Mouse (Mus musculus) hindbrain, embryonic 10.5 days (tissue): ENCODE measurements around the gene Atp1b2. TPM values are rescaled to one million over a fixed set of nuclear protein-coding genes. Genes with fewer than 3 reads are reported as not detected.

Source experiments
- DNase-seq: peaks from one replicate; pipeline ENCODE4 v3.0.0-alpha.2; 2017; ENCODE audit warnings: low spot score
- H3K27ac ChIP-seq: fragments of 300-500 bp; sonication (generic); 2 replicates; pipeline ENCODE4 v1.5.1; 2016; ENCODE audit warnings: mild to moderate bottlenecking, moderate library complexity
- H3K27me3 ChIP-seq: fragments of 300-500 bp; sonication (generic); 2 replicates; pipeline ENCODE4 v1.6.1; 2016; ENCODE audit warnings: mild to moderate bottlenecking; ENCODE audit not compliant: poor library complexity, insufficient read depth, severe bottlenecking
- H3K36me3 ChIP-seq: fragments of 300-500 bp; sonication (generic); 2 replicates; pipeline ENCODE4 v1.6.1; 2016; ENCODE audit warnings: mild to moderate bottlenecking, moderate library complexity
- H3K4me1 ChIP-seq: fragments of 300-500 bp; sonication (generic); replicated peaks from 2 replicates; pipeline ENCODE4 v1.6.1; 2016; ENCODE audit warnings: mild to moderate bottlenecking
- H3K4me3 ChIP-seq: fragments of 300-500 bp; sonication (generic); 2 replicates; pipeline ENCODE4 v1.5.1; 2016; ENCODE audit warnings: mild to moderate bottlenecking, moderate library complexity
- H3K9me3 ChIP-seq: fragments of 300-500 bp; sonication (generic); 2 replicates; pipeline ENCODE4 v1.6.1; 2016; ENCODE audit warnings: mild to moderate bottlenecking, moderate library complexity
- WGBS: fragments of 180-500 bp; shearing (Covaris S2); methylation state at CpG from one replicate; pipeline ENCODE4 v1.1.7; 2016; 5-methylcytosine and 5-hydroxymethylcytosine counted together
- polyA plus RNA-seq: library from polyadenylated mRNA; unstranded; fragments of >200 nt; fragmentation: Nextera tagmentation; extraction: Ambion mirVana; gene quantifications from 2 replicates; pipeline ENCODE4 v1.2.1, GENCODE M21; 2016

Atp1b2 gene
- polyA plus RNA-seq, 1 experiment from 2014 or later, result 7.8 TPM

- H3K27ac ChIP-seq, result peak overlapping the region; percentile 86
- peak overlapping the region; percentile 76 for H3K4me3 ChIP-seq
- H3K27me3 ChIP-seq, result peaks cover 32% of the 10 kb centered on the region
- H3K36me3 ChIP-seq, result no peaks in the 10 kb centered on the region
- peaks cover 53% of the 10 kb centered on the region for H3K4me1 ChIP-seq
- 68% methylated on average over 3 of the region's 3 CpGs for WGBS
- no peaks in the 10 kb centered on the region for H3K9me3 ChIP-seq
- no peak for DNase-seq
Observed at GRCm38 (mm10) chr11:69604347-69604746, 1.4 kb downstream of the Atp1b2 start.

GRCm38 (mm10) chr11:69603516-69603915 lies 2.2 kb downstream of the Atp1b2 start:
- Histone ChIP-seq H3K4me1 (peaks cover 57% of the 10 kb centered on the region), H3K27me3 (peaks cover 32% of the 10 kb centered on the region), H3K27ac (no peak overlapping the region), H3K4me3 (no peak overlapping the region), H3K9me3 (no peaks in the 10 kb centered on the region), H3K36me3 (no peaks in the 10 kb centered on the region)
- 75% methylated on average over 8 of the region's 8 CpGs for WGBS
- DNase-seq, result no peak

- no peaks in the 10 kb centered on the region for H3K36me3 ChIP-seq
- no peaks in the 10 kb centered on the region for H3K9me3 ChIP-seq
- H3K4me3 ChIP-seq, result no peak overlapping the region
- H3K27me3 ChIP-seq, result peaks cover 32% of the 10 kb centered on the region
- no peak overlapping the region for H3K27ac ChIP-seq
- 90% methylated on average over 3 of the region's 3 CpGs for WGBS
- H3K4me1 ChIP-seq, result peaks cover 57% of the 10 kb centered on the region
- no peak for DNase-seq
Observed at GRCm38 (mm10) chr11:69601768-69602167, 4.0 kb downstream of the Atp1b2 start.

GRCm38 (mm10) chr11:69600098-69600497 lies 5.6 kb downstream of the Atp1b2 start:
- H3K9me3 ChIP-seq, result no peaks in the 10 kb centered on the region
- DNase-seq, result peak; percentile 71
- H3K36me3 ChIP-seq, result 0 out of 2 replicates have a peak, but pooled peaks cover 8% of the 10 kb centered on the region
- H3K27ac ChIP-seq, result peak overlapping the region; percentile 81
- WGBS, result 6% methylated on average over 6 of the region's 6 CpGs
- H3K4me1 ChIP-seq, result peaks cover 47% of the 10 kb centered on the region
- peaks cover 27% of the 10 kb centered on the region for H3K27me3 ChIP-seq
- peak overlapping the region; percentile 34 for H3K4me3 ChIP-seq

- no peak for DNase-seq
- 8% methylated on average over 9 of the region's 9 CpGs for WGBS
- Histone ChIP-seq H3K4me1 (peaks cover 40% of the 10 kb centered on the region), H3K36me3 (0 out of 2 replicates have a peak, but pooled peaks cover 15% of the 10 kb centered on the region), H3K4me3 (peak overlapping the region; percentile 34; the same call in 1 of the 2 replicates), H3K27me3 (peaks cover 21% of the 10 kb centered on the region), H3K9me3 (no peaks in the 10 kb centered on the region), H3K27ac (peak overlapping the region; percentile 81)
Observed at GRCm38 (mm10) chr11:69599436-69599835, 6.3 kb downstream of the Atp1b2 start.

GRCm38 (mm10) chr11:69594853-69595252 lies 10.9 kb downstream of the Atp1b2 start:
- 97% methylated on average over 6 of the region's 6 CpGs for WGBS
- peaks cover 56% of the 10 kb centered on the region for H3K36me3 ChIP-seq
- no peak overlapping the region for H3K27ac ChIP-seq
- DNase-seq, result no peak
- no peak overlapping the region for H3K4me3 ChIP-seq
- no peaks in the 10 kb centered on the region for H3K27me3 ChIP-seq
- H3K4me1 ChIP-seq, result peaks cover 12% of the 10 kb centered on the region
- H3K9me3 ChIP-seq, result no peaks in the 10 kb centered on the region

GRCm38 (mm10) chr11:69592799-69593198 lies 12.9 kb downstream of the Atp1b2 start:
- H3K27me3 ChIP-seq, result no peaks in the 10 kb centered on the region
- H3K4me1 ChIP-seq, result 0 out of 2 replicates have a peak, but pooled peaks cover 2% of the 10 kb centered on the region
- H3K36me3 ChIP-seq, result peaks cover 77% of the 10 kb centered on the region
- H3K4me3 ChIP-seq, result no peak overlapping the region
- no peak overlapping the region for H3K27ac ChIP-seq
- no peaks in the 10 kb centered on the region for H3K9me3 ChIP-seq
- no peak for DNase-seq
- 89% methylated on average over 4 of the region's 4 CpGs for WGBS

GRCm38 (mm10) chr11:69591899-69592637 lies 13.7 kb downstream of the Atp1b2 start:
- Histone ChIP-seq H3K4me3 (no peak overlapping the region), H3K4me1 (0 out of 2 replicates have a peak, but pooled peaks cover 2% of the 10 kb centered on the region), H3K27ac (0 out of 2 replicates have a peak overlapping the region, but pooled peaks have one; percentile 29), H3K9me3 (no peaks in the 10 kb centered on the region), H3K27me3 (no peaks in the 10 kb centered on the region), H3K36me3 (peaks cover 84% of the 10 kb centered on the region)
- 83% methylated on average over 7 of the region's 7 CpGs for WGBS
- DNase-seq, result no peak

- Histone ChIP-seq H3K9me3 (no peaks in the 10 kb centered on the region), H3K27me3 (no peaks in the 10 kb centered on the region), H3K4me3 (no peak overlapping the region), H3K36me3 (peaks cover 90% of the 10 kb centered on the region), H3K27ac (no peak overlapping the region), H3K4me1 (0 out of 2 replicates have a peak, but pooled peaks cover 2% of the 10 kb centered on the region)
- WGBS, result 83% methylated on average over 3 of the region's 3 CpGs
- DNase-seq, result no peak
Observed at GRCm38 (mm10) chr11:69591424-69591823, 14.3 kb downstream of the Atp1b2 start.

GRCm38 (mm10) chr11:69590622-69591021 lies 15.1 kb downstream of the Atp1b2 start:
- H3K27ac ChIP-seq, result no peak overlapping the region
- WGBS, result 91% methylated on average over 8 of the region's 8 CpGs
- H3K4me1 ChIP-seq, result 0 out of 2 replicates have a peak, but pooled peaks cover 2% of the 10 kb centered on the region

GRCm38 (mm10) chr11:69589207-69589834 lies 16.4 kb downstream of the Atp1b2 start:
- no peak overlapping the region for H3K4me3 ChIP-seq
- H3K27me3 ChIP-seq, result no peaks in the 10 kb centered on the region
- peaks cover 90% of the 10 kb centered on the region for H3K36me3 ChIP-seq
- 94% methylated on average over 22 of the region's 22 CpGs for WGBS
- no peaks in the 10 kb centered on the region for H3K9me3 ChIP-seq
- 0 out of 2 replicates have a peak, but pooled peaks cover 2% of the 10 kb centered on the region for H3K4me1 ChIP-seq
- no peak overlapping the region for H3K27ac ChIP-seq
- DNase-seq, result no peak

More at GRCm38 (mm10) chr11:69590622-69591021, 15.1 kb downstream of the Atp1b2 start:
- H3K36me3 ChIP-seq, result peaks cover 95% of the 10 kb centered on the region
- no peak for DNase-seq
- H3K4me3 ChIP-seq, result no peak overlapping the region
- no peaks in the 10 kb centered on the region for H3K9me3 ChIP-seq
- no peaks in the 10 kb centered on the region for H3K27me3 ChIP-seq

GRCm38 (mm10) chr11:69585718-69586325 lies 19.9 kb downstream of the Atp1b2 start:
- no peak for DNase-seq
- Histone ChIP-seq H3K27ac (no peak overlapping the region), H3K9me3 (no peaks in the 10 kb centered on the region), H3K4me3 (no peak overlapping the region), H3K36me3 (peaks cover 73% of the 10 kb centered on the region), H3K4me1 (peaks cover 14% of the 10 kb centered on the region), H3K27me3 (no peaks in the 10 kb centered on the region)
- WGBS, result 85% methylated on average over 7 of the region's 7 CpGs

- H3K36me3 ChIP-seq, result peaks cover 64% of the 10 kb centered on the region
- 97% methylated on average over 13 of the region's 13 CpGs for WGBS
- H3K4me3 ChIP-seq, result no peak overlapping the region
- H3K4me1 ChIP-seq, result peaks cover 16% of the 10 kb centered on the region
- no peak for DNase-seq
- no peaks in the 10 kb centered on the region for H3K9me3 ChIP-seq
- H3K27me3 ChIP-seq, result no peaks in the 10 kb centered on the region
- no peak overlapping the region for H3K27ac ChIP-seq
Observed at GRCm38 (mm10) chr11:69584937-69585336, 20.8 kb downstream of the Atp1b2 start.
